Mouse (Mus musculus) A20 (cell line): ENCODE measurements around the gene Zc3h14.

Source experiments
- DNase-seq: peaks from one replicate; pipeline ENCODE4 v3.0.0-alpha.2; 2011; ENCODE audit warnings: low read depth, low spot score

Zc3h14 gene

DNA sequence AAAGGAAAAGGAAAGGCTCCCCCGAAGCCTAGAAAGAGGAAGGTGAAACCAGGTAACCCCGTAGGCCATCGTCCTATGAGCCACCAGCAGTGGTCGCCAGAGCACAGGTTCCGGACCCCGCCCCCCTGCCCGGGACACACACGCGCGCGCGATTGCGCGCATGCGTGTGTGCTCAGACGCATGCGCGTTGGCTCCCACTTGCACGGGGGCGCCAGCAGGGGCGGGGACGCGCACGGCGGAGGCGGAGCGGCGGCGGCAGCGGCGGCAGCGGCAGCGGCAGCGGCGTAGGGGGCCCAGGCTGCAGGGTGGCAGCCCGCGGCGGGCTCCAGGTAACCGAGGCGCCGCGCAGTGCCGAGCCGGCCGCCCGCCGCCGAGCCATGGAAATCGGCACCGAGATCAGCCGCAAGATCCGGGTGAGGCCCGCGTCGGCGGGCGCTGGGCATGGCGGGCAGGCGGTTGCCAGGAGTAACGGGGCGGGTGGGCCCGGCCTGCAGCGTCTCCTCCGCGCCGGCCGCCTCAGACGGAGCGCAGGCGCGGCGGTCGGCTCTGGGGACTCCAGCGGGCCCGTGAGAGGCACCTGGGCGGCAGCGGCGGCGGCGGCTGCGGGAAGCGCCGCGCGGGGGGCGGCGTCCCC, at the start of gene Zc3h14:
Gene Zc3h14 (plus strand): TSS at position 219 of the 634 bp plus-strand sequence.
- peak; percentile 97 for DNase-seq

DNA sequence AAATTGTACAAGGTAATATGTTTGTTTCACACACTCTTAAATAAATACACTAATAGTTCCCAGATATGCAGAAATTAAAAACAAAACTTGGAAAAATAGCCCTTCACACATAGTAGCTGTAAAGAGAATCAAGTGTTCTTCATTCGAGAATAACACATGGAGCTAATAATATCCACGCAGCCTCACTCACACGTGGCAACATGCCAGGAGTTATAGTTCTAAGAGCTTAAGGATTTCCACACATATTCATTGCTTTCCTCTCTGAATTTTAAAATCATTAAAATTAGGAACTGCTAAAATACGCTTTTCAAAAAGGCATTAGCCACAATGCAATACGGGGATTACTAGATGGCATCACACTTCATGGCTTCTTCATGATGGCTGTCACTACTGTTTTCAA, 49.6 kb upstream of the Zc3h14 start:
- DNase-seq: no peak

DNA sequence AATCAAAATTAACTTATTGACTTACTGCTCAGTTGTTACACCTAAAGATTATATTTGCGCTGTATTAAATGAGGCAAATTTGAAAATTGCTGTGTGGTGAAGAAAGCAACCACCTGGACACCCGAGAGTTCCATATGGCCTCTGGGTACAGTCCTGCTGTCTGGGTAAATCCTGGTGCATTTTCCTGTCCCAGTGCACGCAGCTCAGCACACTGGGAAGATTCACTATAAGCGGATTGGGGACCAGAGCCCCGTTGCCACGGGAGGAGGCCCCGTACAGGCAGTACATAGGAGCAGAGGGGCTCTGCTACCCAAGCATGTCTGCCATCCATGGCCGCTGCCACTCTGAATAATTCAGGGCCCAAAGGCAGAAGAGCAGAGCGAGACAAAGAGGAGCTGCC, 45.2 kb upstream of the Zc3h14 start:
- no peak for DNase-seq

DNA sequence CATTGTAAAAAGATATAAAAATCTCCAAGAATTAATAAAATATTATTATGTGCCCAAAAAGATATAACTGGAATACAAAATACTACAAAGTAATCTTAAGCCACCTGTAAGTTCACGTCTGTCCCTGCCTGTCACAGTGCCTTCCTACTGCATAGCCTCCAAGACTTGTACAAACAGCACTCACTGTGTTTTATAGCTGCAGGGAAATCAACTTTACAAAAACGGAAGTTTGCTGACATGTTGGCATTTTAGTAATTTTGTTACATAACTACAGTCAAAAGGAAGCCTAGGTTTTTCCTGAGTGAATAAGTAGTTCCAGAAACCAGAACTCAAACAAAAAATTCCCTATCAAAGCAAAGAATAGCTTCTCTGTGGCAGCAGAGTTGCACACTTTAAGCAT, 43.2 kb upstream of the Zc3h14 start:
- DNase-seq: no peak

DNA sequence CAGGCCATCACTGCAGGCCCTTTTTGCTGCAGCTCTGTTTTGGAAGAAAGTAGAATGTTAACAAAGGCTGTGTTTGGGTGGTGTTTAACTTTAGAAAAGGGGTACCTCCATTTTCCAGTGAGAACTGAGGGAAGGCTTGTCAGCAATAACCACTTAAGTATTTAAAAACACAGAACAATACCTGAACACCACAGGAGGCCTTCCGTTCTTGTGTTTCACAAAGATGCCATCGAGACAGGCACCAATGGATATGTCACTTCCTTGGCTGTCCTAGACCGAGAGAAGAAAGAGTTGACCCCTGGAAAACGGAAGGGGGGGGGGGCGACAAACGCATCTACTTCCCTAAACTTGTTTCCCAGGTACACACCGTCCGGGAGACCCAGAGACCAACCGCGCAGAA, 42.8 kb upstream of the Zc3h14 start:
- DNase-seq: no peak

DNA sequence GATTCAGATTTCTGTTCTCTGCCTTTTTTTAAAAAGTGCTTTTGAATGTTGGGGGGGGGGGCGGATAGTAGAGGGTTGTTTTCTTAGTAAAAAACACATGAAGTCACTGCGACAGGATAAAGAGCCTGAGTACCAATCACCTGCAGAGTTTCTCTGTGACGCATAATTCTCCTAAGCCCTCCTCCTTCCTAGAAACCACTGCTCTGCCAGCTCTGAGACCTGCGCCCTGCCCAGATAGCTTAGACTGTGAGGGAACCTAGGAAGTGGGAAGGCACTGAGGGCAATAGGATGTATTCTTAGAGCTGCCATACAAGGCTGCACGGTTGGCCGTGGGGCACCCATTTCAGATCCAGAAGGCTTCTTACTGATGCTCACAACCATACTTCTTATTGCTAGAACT, 33.9 kb upstream of the Zc3h14 start:
- no peak for DNase-seq

DNA sequence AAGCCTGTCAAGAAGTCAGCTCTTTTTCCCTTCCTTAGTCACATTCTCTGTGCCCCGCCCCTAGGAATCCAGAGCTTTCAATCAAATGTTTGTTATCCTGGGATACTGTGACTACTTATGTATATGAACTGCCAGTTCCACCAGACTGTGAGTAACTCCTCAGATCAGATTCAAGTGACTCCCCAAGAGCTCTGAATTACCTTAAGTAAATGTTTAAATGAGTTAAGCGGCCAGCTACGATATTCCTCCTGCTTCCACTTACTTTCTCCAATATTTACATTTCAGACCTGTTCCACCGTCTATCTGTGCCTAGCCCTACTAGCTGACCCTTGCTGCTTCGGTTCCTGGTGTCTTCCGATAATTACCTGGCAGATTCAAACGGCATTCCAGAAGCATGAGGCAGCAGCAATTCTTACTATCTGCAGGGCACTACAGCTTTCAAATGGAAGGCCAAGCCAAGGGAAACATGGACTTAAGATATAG, 33.1 kb upstream of the Zc3h14 start:
- DNase-seq: no peak

DNA sequence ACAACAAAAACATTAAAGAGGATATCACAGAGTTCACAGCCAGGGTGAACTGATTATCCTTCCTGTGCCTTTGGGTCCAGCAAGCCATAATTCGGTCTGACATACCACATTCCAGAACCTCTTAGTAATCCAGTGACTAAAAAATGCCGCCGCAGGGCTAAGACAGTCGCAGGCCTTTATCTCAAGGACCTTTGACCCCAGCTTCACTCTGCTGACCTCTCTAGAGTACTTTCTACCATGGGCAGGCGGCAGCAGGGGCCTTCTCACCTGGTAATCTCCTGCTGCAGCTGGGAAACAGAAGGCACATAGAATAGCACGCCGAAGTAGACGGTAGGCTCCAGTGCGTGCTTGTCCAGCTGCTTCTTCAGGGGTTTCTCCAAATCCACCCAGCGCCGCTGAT, 32.0 kb upstream of the Zc3h14 start:
- DNase-seq: no peak

DNA sequence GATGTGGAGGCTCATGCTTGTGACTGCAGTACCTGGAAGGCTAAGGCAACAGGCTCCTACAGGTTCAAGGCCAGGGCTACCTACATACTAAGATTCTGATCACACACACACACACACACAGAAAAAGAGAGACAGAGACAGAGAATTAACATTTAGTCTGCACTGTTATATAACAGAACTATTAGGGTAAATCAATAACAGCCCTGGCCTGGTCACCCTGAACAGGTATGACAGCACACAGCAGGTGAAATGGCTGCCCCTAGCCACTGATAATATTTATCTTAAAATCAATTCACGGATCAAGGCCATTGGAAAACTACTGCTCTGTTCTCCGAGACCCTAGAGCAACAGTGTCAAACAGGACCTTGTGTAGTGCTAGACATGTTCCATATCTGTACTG, 30.6 kb upstream of the Zc3h14 start:
- DNase-seq: no peak

DNA sequence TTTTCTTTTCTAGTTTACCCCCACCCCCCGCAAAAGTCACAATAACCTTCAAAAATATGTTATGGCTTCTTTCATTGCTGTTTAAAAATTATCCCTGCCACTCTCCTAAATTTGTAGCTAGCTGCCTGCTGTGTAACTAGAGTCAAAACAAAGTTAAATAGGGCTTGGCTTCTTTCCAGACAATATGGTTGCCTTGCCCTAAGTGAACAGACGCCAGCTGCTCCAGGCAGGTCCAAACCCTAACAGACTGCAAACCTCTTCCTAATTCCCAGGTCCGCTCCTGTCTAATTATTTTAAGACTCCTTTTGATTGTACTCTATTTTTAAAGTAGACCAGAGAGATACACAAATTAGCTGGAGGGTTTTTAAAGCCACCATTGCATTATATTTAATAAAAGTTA, 26.1 kb upstream of the Zc3h14 start:
- no peak for DNase-seq

DNA sequence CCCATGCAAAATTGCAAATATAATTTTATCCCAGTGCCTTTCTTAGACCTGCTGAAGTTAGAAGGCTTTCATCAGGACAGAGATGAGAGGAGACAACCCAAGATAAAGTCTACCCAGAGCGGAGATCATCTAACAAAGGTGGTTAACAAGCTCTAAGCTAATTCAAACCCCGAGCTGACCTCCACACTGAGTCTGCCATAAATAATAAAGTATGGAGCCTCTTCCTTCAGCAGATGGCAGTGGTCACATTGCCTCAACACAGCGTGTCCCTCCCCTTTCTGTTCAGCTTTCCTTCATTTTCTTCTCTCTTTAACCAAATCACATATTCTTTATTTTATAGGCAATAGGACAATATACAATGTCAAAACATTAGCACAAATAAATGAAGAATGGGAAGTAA, 25.7 kb upstream of the Zc3h14 start:
- no peak for DNase-seq

DNA sequence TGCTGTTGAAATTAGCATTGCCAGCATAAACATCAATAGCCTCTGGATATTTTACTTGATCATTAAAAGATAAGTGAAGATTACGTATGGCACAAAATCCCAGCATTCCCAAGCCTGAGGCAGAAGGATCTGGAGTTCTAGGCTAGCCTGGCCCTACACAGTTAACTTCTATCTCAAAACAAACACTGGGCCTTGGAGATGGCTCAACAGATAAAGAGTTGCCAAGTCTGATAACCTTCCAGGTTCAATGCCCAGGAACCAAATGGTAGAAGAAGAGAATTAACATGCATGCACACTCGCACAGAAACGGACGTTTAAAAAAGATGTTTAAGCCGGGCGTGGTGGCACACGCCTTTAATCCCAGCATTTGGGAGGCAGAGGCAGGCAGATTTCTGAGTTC, 22.5 kb upstream of the Zc3h14 start:
- no peak for DNase-seq

DNA sequence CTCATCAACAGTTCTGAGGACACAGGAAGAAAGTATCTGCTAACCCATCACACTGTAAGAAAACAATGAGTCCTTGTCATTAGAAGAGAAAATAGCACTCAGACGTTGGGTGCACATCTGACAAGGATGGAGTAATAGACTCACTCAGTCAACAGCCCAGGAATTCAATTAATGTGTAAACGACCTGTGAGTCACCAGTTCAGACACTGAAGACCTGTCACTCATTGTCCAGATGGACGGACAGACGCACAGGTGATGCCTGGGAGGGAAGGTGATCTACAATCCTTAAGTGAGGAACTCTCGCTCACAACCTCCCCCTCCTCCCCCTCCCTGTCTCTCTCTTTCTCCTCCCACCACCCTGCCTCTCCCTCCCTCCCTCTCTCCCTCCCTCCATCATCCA, 21.8 kb upstream of the Zc3h14 start:
- DNase-seq: no peak

DNA sequence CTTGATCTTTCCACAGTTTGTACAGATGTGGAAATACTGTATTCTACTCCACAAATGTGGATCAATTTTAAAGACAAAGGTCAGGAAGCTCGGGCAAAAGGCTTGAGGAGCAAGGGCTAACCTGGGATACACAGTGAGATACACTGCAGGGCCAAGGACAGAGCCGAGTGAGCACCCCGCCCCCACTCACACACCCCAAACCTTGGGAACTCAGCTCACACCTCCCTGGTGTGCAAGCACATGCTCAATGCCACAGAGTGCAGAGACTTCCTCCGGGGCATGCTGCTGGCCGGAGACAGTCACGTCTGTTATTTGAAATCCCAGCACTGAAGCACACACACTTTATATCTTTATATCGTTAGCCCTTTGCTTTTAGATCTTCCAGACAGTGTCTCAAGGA, 20.7 kb upstream of the Zc3h14 start:
- DNase-seq: no peak

DNA sequence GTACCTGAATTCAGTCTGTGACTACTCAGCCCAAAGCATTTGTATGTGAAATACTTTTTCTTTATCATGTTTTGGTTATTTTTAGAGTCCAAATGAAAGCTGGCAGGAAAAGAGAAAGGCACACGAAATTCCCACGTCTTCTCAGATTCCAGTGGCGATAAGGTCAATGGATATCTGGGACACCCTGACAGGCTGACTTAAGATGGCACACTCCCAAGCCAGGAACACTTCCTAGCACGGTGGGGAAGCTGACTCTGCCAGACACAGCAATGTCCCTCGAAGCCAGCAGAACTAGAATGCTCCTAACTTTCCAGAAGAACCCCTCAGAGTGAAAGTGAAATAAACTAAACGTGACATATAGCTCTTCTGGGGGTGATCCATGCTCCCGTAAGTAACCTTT, 19.6 kb upstream of the Zc3h14 start:
- DNase-seq: no peak

DNA sequence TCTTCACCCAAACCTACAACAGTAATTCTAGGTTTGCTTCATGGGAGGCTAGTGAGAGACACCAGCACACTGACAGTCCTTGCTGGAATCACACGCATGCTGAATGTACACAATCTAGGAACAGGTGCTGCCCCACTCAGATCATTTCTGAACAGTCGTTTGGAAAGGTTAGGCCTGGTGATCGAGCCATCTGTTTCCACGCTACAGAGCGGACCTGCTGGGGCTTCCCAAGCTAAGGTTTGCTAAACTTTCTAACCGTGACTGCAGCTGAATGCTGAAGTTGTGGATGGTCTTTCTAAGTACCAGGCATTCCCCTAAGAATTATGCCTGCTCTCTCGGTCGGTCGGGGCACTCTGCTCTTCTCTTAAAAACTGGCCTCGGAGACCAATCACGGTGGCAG, 16.1 kb upstream of the Zc3h14 start:
- no peak for DNase-seq

DNA sequence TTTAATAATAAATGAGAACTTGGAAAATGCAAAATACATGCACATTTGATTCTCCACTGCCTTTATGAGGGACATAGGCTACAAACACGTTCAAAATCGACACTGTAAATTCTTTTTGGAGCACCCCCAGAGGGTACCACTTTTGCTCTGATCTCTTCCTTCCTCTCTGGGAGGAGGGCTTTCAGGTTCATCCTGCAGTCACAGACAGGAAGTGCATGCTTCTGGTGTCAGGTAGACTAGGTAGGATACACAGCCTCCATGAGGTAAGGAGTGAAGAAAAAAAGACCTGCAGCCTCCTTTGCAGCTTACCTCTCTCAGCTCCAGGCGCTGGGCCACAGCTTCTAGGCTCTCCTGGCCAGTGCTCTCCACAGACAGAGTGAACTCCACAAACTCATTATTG, 13.6 kb upstream of the Zc3h14 start:
- DNase-seq: no peak

DNA sequence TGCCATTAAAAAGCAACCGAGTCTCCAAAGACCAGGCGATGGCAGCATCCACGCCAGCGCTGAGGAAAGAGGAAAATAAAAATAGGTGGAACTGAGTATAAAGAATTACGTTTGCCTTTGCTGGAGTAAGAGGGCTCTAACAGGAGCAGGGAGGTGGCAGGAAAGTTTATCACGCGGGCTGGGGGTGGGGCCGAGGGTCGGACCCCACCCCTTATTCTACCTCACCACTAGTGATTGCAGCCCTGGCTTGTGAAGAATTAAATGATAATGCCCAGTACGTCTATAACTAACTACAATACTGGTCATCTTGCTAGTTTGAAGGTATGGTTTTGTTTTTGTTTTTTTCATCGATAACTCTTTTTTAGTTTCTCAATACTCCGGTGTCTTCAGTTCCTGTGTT, 13.0 kb upstream of the Zc3h14 start:
- DNase-seq: no peak

DNA sequence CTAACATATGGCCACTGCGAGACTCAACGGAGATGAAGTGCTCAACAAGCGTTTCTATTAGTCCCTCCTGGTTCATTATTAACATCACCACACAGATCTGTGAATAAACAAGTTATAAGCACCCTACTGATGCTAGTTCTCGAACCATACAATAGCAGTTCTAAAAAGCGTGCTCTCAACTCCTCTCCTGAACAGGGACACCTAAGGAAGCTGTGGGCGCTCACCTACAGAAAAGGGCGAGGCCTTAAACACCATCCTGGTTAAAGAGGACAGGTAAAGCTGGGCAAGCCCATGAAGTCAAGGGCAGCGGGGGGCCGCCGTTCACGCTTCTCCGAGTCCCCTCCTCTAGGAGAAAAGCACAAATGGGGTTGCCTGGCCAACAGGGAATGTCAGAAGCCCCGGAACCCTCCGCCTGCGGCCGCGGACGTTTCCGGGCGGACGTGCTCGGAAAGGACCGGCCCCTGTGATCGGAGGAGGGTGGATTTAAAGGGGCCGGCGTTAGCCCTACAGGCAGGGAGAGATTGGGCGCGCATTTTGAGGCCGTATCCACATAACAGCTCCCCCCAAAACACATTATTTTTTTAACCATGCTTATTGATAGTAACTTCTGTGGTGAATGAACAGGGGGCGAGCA, 12.4 kb upstream of the Zc3h14 start:
- DNase-seq: peak; percentile 92

DNA sequence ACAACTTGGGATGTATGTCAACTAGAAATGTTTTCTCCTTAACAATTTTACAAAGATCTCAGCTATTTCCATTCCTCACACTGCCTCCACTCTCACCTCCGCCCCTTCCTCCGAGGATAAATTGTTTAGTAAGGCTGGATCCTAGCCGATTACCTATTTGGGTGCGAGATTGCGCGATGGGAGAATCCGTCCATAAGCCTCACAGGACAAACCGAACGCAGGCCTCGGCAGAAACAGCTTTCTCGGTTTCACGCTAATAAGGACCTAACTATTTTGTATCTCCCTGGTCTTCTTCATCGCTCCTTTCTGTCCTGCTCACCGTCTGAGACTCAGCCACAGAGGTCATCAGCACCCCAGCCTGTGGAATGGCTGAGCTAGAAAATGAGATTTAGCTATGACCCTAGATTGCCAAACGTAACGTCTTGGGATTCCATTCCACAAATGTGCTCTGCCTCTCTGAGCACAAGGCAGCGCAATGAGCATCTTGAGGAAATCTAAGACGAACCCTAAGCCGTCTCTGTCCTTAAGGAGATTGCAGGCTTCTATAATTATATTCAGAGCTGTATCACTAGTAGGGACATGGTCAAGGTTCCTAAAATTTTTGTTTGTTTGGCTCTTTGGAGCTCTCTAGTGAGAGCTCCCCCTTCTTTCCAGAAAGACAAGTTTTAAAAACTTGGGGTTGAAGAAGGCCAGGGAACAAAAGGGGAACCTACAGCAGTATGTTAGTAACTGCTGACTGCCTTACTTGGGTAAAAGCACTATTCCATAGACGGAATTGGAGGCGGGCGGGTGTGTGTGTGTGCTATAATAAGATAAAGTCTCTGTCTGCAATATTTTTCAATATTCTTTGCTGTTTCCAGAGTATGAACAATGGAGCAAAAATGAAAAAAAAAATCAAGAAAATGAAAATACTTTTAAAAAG, 11.6 kb upstream of the Zc3h14 start:
- DNase-seq: no peak

DNA sequence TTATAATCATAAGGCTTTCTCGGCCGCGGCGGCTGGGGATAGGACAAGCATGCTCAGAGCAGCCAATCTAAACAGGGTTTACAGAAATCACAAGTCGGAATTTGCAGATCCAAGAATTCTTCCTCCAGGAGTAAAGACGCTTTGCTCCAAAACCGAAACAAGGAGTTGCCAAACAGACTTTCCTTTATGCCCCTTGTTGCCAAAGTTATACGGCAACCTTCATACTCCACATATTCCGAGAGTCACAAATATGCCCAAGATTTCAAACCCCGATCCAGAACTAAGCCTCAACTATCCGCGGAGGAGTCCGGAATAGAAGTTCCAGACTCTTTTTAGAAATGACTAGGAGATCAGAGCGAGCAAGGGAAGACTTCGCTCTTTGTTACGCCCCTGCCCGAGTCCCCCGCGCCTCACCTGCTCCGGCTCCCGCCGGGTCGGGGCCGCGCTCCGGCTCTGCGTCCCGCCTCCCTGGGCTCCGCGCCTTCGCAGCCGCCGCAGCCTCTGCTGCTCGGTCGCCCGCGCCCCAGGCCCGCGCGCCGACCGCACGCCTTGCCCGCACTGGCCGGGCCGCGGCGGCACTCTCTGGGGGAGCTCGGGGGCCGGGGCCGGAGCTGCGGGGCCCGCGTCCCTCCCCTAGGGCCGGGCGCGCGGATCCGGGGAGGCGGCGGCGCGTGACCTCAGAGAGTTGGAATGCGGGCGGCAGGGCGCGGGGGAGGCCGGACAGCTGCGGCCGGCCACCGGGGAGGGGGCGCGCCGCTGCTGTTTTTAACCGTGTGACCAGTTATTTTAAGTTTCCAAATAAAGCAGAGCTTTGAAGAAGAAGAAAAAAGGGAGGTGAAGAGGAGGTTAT, 9.6 kb upstream of the Zc3h14 start, which contains the start of gene Ptpn21:
Gene Ptpn21 (minus strand): TSS at position 455 of the 850 bp plus-strand sequence.
- no peak for DNase-seq
